Mouse (Mus musculus) right cerebral cortex, postnatal 14 days (tissue): ENCODE measurements around the gene Sbk1.

Experiments used
- DNase-seq: peaks from one replicate; pipeline ENCODE4 v3.0.0; 2022

Gene Sbk1

GRCm38 (mm10) chr7:126340206-126340618, 67.8 kb downstream of the Sbk1 start:
- DNase-seq: no peak

DNA sequence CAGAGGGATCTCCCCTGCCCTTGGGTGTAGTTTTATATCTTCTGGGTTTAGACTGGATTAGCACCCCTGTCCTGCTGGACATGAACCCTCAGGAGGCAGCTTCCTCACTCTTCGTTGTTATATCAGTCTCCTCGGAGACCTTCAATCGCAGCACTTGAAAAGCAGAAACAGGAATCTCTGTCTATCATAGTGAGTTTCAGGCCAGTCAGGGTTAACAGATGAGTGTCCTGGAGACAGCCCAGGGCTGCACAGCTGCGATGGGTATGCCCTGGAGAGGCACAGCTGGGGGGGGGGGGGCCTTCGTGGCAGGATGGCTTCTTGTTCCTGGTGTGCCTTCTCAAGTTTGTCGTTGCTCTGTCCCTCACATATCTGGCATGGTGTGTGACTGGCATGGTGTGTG, 68.5 kb downstream of the Sbk1 start:
- no peak for DNase-seq
